Mouse (Mus musculus): ENCODE results near the gene Dkc1. TPM values are rescaled to one million over a fixed set of nuclear protein-coding genes. Genes with fewer than 3 reads are reported as not detected.

Gene Dkc1
- polyA plus RNA-seq (2016; fragmentation: Nextera tagmentation; extraction: Ambion mirVana) = 266 and 289 TPM in 2 replicates

DNA sequence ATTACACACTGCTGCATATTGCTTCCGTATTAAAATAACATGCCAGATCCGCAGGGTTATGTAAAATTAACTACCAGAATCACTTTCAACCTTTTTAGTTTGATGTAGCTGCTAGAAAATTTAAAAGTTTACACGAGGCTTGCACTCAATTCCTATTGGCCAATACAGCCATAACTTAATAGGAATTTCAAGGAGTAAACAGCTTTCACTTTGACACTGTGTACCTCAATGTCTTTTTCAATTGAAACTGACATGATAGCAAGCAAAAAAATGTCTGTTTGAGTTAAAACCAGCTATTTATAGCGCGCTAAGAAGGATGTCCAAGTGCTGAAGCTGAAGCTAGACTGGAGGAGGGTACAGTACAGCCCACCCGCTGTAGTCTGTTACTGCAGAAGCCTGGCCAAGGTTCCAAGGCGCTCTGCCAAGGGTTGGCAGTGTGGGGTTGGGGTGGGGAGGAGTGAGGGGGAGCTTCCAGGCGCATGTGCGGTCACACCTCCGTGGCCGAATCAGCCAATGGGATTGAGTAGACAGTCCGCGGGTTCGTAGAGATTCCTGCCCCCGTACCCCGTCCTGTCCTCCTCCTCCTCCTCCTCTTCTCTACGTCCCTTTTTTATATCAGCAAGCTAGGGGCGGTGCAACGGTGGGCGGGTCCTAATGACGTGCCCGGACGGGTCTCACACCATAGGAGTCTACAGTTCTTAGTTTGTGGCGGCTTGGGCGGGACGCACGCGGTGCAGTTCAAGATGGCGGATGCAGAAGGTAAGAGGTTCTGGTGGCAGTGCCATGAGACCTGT is at the start of gene Dkc1:
TSS of gene Dkc1 (plus strand) at position 486 of the 794 bp plus-strand sequence.
- peak; percentile 85 for DNase-seq (ENCODE audit: extremely low spot score, low spot score)

DNA sequence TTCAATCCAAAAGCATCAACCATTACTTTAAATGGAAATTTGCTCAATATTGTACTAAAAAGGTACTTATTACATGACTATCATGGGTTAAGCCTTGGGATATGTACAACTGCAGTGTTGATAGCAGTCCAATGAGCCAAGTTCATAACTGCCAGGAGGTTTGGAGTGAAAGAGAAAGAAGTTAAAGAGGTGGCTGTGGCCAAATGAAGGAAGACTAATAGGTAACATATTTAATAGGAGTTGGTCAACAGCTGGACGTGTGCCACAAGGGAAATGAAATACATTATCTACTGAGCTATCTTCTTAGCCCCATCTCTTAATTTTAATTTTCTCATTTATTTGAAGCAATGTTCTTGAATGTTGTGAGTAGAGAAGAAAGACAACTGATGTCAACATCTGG is 49.7 kb upstream of the Dkc1 start:
- Histone ChIP-seq H3K27me3 (ENCODE audit: poor library complexity, severe bottlenecking) (no peaks in the 10 kb centered on the region), H3K4me1 (no peaks in the 10 kb centered on the region), H3K9me3 (no peaks in the 10 kb centered on the region), H3K27ac (no peak overlapping the region), H3K36me3 (replicated peaks) (no peaks in the 10 kb centered on the region), H3K4me3 (no peak overlapping the region)
- DNase-seq (ENCODE audit: extremely low spot score, low spot score) = no peak
- WGBS = 91% methylated on average over 1 of the region's 1 CpGs

More for the DNA sequence above, at the start of gene Dkc1:
- Histone ChIP-seq H3K9me3 (no peaks in the 10 kb centered on the region), H3K27ac (peak within 1 kb of the TSS; percentile 89), H3K36me3 (replicated peaks) (peaks cover 26% of the 10 kb centered on the region), H3K27me3 (ENCODE audit: poor library complexity, severe bottlenecking) (no peaks in the 10 kb centered on the region), H3K4me3 (peak within 1 kb of the TSS; percentile 63), H3K4me1 (no peaks in the 10 kb centered on the region)
- 23% methylated on average over 29 of the region's 29 CpGs for WGBS

DNA sequence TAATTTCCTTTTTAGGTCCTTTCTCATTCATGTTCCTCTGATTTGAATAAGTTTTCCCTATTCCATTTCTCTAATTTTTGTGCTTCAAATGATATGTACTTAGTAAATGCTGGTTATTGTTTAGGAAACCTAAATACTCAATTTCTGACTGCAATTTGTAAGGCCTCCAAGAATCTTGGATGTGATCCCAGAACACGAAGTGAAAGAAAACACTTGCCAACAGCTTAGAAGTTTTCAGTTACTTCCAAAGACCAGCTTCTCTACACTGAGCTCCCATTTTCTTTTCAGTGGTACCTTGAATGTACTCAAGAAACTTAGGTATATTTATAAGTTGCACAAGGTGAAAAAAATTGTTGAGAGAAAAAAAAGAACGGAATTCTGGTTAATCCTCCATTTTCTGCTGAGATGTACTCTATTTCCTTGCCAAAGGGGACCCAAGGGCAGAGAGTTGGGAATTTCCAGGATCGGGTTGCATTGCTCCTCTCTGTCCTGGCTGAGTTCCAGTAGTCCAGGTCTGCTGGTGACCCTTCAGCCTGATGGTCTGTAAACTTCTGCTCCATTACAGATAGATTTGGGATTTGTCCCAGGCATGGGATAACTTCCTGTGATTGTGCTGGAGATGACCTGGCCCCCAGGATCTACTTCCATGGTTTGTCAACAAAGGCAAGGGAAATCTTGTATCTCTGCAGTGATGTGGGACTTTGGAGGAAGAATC is 48.6 kb upstream of the Dkc1 start:
- Histone ChIP-seq H3K36me3 (replicated peaks) (no peaks in the 10 kb centered on the region), H3K27me3 (ENCODE audit: poor library complexity, severe bottlenecking) (no peaks in the 10 kb centered on the region), H3K4me1 (no peaks in the 10 kb centered on the region), H3K27ac (no peak overlapping the region), H3K9me3 (no peaks in the 10 kb centered on the region), H3K4me3 (no peak overlapping the region)
- 78% methylated on average over 3 of the region's 3 CpGs for WGBS
- no peak for DNase-seq (ENCODE audit: extremely low spot score, low spot score)

DNA sequence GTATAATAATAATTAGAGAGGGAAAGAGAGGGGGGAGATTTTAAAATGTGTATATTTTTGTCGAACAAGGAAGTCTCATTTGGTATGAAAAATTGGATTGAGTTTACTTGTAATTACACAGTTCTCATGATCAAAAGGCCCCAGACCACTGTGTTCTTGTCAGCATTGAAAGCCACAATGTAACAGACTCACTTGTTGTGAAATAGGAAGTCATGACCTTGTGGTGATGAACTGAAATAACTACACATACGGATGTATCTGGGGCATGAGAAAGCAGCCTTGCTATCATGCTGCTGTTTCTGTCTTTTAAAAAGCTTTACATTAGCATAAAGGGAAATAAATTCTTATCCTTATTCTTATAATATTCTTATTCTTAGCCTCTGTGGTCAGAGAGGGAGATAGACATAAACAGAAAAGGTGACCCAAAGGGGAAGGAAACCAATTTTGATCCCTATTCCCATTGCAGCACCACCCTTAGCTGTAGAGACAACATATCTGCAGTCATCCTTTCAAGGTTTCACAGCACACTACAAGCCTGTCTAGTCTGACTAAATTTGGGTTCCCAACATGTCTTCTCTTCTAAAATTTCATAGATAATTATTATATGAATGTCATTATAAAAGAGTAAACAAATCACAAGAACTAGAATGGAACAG is 39.4 kb upstream of the Dkc1 start:
- no peak overlapping the region for H3K27ac ChIP-seq
- H3K4me1 ChIP-seq = no peaks in the 10 kb centered on the region
- H3K4me3 ChIP-seq = no peak overlapping the region
- WGBS = 87% methylated on average over 2 of the region's 2 CpGs
- no peaks in the 10 kb centered on the region for H3K9me3 ChIP-seq
- H3K27me3 ChIP-seq (ENCODE audit: poor library complexity, severe bottlenecking) = no peaks in the 10 kb centered on the region
- no peak for DNase-seq (ENCODE audit: extremely low spot score, low spot score)
- no peaks in the 10 kb centered on the region for H3K36me3 ChIP-seq (replicated peaks)

DNA sequence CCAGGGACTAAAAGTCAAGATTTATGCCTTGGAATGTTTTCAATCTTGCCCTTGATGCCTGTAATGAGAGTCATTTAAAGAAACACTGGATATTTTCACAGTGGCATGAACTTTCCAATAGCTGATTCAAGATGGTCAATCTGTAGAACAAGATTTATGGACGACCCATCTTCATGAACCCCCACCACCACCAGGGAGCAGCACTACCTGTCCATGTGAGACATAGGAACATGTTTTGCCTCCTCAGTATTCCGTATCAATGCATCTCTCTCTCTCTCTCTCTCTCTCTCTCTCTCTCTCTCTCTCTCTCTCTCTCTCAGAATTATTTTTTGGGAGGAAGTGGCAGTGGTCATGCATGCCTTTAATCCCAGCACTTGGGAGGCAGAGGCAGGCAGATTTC is 13.3 kb upstream of the Dkc1 start:
- whole genome bisulfite sequencing = 58% methylated on average over 2 of the region's 2 CpGs
- no peak overlapping the region for H3K4me3 ChIP-seq
- DNase-seq (ENCODE audit: extremely low spot score, low spot score) = no peak
- no peaks in the 10 kb centered on the region; the same call in 1 of the 2 replicates for H3K4me1 ChIP-seq
- no peaks in the 10 kb centered on the region for H3K36me3 ChIP-seq (replicated peaks)
- H3K27me3 ChIP-seq (ENCODE audit: poor library complexity, severe bottlenecking) = no peaks in the 10 kb centered on the region
- no peaks in the 10 kb centered on the region for H3K9me3 ChIP-seq
- no peak overlapping the region for H3K27ac ChIP-seq

DNA sequence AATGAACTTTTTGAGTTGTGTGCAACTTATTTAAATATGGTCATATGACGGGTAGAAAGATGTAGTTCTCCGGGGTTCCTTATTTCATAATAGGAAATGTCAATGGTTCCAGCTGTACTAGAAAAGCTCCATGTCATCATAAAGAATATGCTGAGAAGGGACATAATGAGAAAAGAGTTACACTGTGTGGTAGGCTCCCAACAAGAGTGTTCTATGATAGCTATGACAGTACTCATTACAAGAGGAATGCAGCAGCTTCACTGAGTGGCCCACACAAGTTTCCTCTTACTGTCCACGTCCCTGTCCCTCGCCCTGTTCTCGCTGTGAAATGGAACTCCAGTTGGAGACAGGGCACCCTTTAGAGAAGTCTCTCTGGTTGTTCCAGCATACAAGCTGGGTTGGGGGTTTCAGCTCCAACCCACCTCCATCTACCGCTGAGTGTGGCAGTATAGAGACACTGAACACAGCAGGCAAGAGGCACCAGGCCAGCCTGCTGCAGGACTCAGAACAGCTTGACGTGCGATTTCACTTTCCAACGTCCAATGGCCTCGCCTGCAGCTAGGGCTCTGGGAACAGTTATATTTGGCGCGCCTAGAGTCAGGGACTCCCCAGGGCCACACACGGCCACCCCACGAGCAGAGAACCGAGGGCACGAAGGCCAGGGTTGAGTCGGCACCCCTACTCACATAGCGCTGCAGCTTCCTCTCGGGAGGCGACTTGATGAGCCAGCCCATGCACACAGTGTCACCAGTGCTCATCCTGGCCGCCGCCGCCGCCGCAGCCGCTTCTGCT is 11.5 kb upstream of the Dkc1 start:
- Histone ChIP-seq H3K4me1 (no peaks in the 10 kb centered on the region; the same call in 1 of the 2 replicates), H3K9me3 (no peaks in the 10 kb centered on the region), H3K27me3 (ENCODE audit: poor library complexity, severe bottlenecking) (no peaks in the 10 kb centered on the region), H3K27ac (peak overlapping the region; percentile 53), H3K4me3 (peak overlapping the region; percentile 57), H3K36me3 (replicated peaks) (no peaks in the 10 kb centered on the region)
- DNase-seq (ENCODE audit: extremely low spot score, low spot score) = peak; percentile 20
- WGBS = 24% methylated on average over 26 of the region's 26 CpGs

DNA sequence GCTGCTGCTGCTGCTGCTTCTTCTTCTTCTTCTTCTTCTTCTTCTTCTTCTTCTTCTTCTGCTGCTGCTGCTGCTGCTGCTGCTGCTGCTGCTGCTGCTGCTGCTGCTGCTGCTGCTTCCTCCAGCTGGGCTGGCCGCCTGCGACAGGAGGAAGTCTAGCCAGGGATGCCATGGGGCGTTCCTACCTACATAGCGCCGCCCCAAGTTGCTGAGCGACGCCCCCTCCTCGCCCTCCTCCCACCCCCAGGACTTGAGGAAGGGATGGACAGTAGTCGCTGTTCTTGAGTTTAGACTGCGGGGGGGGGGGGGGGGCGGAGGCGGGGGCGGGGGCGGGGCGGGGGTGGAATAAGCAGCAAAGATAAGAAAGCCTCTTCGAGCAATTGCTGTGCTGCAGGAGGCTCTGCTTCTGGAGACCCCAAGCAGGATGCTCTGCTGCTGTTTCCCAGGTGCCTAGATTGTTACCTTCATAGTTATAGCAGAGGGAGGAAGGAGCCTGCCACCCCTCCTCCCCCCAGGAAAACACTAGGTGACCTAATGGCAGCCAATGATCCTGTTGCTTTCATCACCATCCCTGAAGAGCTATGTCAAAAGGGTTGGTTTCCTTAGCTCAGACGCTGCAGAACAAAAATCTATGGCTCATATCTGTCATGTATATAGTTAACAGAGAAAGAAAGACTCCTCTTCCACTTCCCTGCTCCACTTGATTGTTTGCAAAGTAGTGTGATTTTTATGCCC is 10.7 kb upstream of the Dkc1 start, which contains the start of gene Gab3:
TSS of gene Gab3 (minus strand) at position 685 of the 735 bp plus-strand sequence.
- Histone ChIP-seq H3K9me3 (no peaks in the 10 kb centered on the region), H3K4me3 (peak within 1 kb of the TSS; percentile 57), H3K27me3 (ENCODE audit: poor library complexity, severe bottlenecking) (no peaks in the 10 kb centered on the region), H3K27ac (peak within 1 kb of the TSS; percentile 53), H3K4me1 (no peaks in the 10 kb centered on the region; the same call in 1 of the 2 replicates), H3K36me3 (replicated peaks) (no peaks in the 10 kb centered on the region)
- WGBS = 16% methylated on average over 8 of the region's 17 CpGs
- DNase-seq (ENCODE audit: extremely low spot score, low spot score) = peak; percentile 30

DNA sequence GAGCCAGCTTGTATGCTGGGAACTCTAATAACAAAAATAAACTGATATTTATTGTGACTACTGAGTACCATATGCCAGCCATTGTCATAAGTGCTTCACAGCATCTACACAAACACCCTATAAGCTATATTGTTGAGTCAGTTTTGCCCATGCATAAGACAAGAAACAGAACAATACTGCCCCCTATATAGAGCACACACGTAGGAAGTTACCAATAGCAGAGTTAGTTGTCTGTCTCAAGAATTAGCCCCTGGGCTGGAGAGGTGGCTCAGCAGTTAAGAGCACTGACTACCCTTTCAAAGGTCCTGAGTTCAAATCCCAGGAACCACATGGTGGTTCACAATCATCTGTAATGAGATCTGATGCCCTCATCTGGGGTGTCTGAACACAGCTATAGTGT is 10.0 kb upstream of the Dkc1 start:
- Histone ChIP-seq H3K4me3 (no peak overlapping the region), H3K9me3 (no peaks in the 10 kb centered on the region), H3K27me3 (ENCODE audit: poor library complexity, severe bottlenecking) (no peaks in the 10 kb centered on the region), H3K4me1 (no peaks in the 10 kb centered on the region; the same call in 1 of the 2 replicates), H3K36me3 (replicated peaks) (no peaks in the 10 kb centered on the region), H3K27ac (no peak overlapping the region)
- DNase-seq (ENCODE audit: extremely low spot score, low spot score) = no peak
- 29% methylated on average over 1 of the region's 1 CpGs for WGBS

DNA sequence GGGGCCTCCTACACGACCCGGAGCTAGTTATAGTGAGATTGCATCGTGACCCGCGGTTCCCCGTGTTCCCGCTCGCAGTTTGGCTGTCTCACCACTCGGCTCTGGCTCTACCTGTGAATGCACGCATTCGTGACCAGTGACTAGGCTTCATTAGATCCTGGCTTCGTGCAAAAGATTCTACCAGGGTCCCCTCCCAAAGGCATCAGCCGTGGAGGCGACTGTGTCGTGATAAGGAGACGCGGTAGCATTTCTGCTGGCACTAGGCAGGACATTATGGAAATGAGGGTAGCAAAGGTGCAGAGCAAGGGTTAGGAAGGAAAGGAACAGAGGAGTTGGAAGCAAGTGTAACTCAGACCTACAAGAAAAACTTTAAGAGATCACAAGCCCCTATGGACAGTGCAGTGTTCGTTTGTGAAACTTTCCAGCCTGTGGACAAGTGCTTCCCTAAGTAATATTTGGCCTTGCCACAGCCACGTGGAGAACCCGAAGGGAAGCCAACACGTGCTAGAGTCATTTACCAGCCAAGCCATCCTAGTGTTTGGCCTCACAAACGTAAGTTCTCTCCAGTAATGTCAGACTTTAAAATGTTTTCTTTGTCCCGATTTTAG is 613 bp downstream of the Dkc1 start:
- DNase-seq (ENCODE audit: extremely low spot score, low spot score) = no peak
- H3K27me3 ChIP-seq (ENCODE audit: poor library complexity, severe bottlenecking) = no peaks in the 10 kb centered on the region
- peak overlapping the region; percentile 89 for H3K27ac ChIP-seq
- 17% methylated on average over 23 of the region's 23 CpGs for WGBS
- H3K36me3 ChIP-seq (replicated peaks) = peaks cover 33% of the 10 kb centered on the region
- H3K4me3 ChIP-seq = peak overlapping the region; percentile 63
- no peaks in the 10 kb centered on the region for H3K9me3 ChIP-seq
- no peaks in the 10 kb centered on the region for H3K4me1 ChIP-seq

DNA sequence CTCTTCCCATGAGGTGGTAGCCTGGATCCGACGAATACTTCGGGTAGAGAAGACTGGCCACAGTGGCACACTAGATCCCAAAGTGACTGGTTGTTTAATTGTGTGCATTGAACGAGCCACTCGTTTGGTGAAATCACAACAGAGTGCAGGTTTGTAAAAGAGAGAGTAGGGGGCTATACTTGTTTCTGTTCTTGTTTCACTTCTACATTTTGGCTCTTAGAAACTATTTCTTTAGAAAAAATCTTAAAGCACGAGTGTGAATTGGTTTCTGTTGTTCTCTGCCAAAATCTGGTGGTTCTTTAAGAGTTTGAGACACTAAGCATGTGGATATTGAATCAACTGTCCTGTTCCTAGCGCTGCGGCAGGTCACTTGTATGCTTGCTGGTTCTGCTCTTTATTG is 3.1 kb downstream of the Dkc1 start:
- 90% methylated on average over 8 of the region's 8 CpGs for WGBS
- Histone ChIP-seq H3K4me1 (no peaks in the 10 kb centered on the region), H3K9me3 (no peaks in the 10 kb centered on the region), H3K4me3 (no peak overlapping the region), H3K27ac (no peak overlapping the region), H3K27me3 (ENCODE audit: poor library complexity, severe bottlenecking) (no peaks in the 10 kb centered on the region), H3K36me3 (replicated peaks) (peaks cover 58% of the 10 kb centered on the region)
- DNase-seq (ENCODE audit: extremely low spot score, low spot score) = no peak

DNA sequence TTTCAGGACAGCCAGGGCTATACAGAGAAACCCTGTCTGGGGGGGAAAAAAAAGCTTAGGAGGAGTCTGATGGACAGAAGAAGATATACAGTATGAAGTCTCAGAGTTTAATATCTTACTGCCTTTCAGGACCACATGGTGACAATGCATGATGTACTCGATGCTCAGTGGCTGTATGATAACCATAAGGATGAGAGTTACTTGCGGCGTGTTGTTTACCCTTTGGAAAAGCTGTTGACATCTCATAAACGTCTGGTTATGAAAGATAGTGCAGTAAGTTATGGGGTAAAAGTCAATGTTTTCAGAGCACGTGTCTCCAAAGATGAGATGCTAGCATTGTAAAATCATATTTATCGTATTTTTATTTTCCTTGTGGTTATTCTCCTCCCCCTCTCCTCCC is 6.6 kb downstream of the Dkc1 start:
- Histone ChIP-seq H3K36me3 (replicated peaks) (peaks cover 92% of the 10 kb centered on the region), H3K4me3 (no peak overlapping the region), H3K27ac (no peak overlapping the region), H3K27me3 (ENCODE audit: poor library complexity, severe bottlenecking) (no peaks in the 10 kb centered on the region), H3K4me1 (no peaks in the 10 kb centered on the region), H3K9me3 (no peaks in the 10 kb centered on the region)
- no peak for DNase-seq (ENCODE audit: extremely low spot score, low spot score)
- 92% methylated on average over 6 of the region's 6 CpGs for WGBS

Measured in forebrain, embryonic 10.5 days (tissue).